Mouse (Mus musculus): ENCODE data around the gene Stxbp1.

Stxbp1 gene

DNA sequence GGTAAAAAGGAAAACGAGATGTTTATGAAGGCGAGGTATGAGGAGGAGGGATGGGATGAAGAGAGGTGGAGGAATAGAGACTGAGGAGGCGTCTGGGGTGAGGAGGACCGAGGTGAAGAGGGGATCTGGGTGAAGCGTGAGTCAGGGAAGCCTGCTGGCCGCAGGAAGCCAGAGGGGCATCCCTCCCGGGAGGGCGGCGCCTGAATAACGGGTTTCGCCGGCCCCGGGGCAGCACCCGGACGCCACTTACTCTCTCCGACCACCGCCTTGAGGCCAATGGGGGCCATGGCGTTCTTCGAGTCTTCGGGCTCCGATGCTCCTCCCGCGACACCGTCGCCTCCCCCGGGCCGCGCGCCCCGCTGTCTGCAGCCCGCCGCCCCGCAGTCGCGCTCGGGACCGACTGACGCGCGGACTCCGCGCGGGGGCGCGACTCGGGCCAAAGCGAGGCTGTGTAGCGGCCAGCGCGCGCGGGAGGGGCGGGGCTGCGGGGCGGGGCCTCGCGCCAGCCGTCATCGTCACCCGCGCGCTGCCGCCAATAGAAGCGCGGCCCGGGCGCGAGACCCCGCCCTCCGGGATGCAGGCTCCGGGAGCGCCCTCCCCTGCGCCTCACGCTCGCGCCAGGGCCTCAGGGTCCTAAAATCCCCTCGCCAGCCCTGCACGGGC, at the start of gene Stxbp1:
Gene Stxbp1, minus strand, starts transcription at position 441 of the 663 bp plus-strand sequence.
- DNase-seq (ENCODE audit: low spot score in 2 of 2), result peak; percentile 84 to 89

DNA sequence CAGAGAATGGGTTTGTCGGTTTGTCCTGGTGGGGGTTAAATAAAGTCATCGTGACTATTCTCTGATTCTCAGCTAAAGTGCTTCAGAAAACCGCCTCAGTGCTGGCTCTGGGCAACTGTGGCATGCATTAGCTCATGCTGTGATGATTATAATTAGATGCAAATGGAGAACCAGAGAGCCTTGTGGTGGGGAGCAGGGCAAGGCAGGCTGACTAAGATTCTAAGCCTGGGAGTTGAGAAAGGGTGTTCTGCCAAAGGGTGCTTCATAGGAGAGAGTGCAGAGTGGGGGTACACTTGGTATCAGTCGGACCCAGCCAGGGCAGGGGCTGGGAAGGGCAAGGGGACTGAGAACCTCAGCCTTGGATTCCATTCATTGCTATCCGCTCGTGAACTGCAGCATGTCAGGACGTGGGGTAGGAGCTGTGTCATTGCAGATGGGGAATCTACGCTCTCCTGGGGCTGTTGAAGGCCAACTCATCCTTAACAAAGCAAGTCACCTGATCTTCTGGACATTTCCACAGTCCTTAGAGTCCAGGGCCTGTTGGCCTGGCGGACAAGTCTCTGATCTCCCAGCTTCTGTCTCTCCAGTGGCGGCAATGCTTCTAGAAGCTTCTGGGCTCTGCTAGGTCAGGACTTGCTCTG, 49.6 kb upstream of the Stxbp1 start:
- no peak for DNase-seq (ENCODE audit: low spot score in 2 of 2)

GRCm38 (mm10) chr2:32895606-32896106, 48.6 kb upstream of the Stxbp1 start:
- no peak for DNase-seq (ENCODE audit: low spot score in 2 of 2)

GRCm38 (mm10) chr2:32894097-32894496, 47.1 kb upstream of the Stxbp1 start:
- no peak for DNase-seq (ENCODE audit: low spot score in 2 of 2)

- DNase-seq (ENCODE audit: low spot score in 2 of 2), result no peak
Observed at GRCm38 (mm10) chr2:32892490-32892889, 45.4 kb upstream of the Stxbp1 start.

DNA sequence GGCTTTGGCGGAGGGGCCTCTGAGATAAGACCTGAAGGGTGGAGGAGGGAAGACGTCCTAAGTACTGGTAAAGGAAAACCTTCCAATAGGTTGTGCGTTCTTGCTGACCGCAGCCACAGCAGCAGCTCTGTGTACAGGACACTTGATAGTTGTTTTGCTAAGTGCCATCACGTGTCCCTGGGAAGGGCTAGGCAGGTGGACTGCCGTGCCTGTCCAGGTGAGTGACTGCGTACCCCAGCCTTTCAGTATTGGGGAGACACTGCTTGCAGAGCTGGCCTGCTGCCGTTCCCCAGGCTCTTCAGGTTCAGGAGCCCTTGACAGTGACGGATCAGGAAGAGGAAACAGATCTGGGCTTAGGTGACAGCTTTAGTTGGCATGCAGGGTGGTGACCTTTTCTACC, 44.2 kb upstream of the Stxbp1 start:
- no peak for DNase-seq (ENCODE audit: low spot score in 2 of 2)

DNA sequence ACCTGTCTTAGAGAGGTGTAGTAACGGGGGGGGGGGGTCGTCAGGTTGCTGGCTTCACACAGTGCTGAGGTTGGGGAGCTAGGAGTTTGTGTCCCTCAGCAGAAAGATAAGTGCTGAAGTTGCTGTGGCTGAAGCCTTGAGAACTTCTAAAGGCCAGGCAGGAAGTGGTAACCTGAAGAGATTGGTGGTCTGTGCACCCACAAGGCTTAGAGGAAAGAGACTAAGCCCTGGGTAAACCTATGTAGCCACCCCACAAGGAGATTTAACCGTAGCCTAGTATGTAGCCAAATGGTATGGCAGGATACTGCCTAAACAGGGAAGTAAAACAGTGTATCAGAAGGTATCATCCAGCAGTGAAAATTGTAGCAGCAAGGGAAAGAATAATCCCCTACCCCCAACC, 43.2 kb upstream of the Stxbp1 start:
- DNase-seq (ENCODE audit: low spot score in 2 of 2), result no peak

- DNase-seq (ENCODE audit: low spot score in 2 of 2), result no peak
Observed at GRCm38 (mm10) chr2:32888551-32888950, 41.5 kb upstream of the Stxbp1 start.

GRCm38 (mm10) chr2:32888029-32888428, 41.0 kb upstream of the Stxbp1 start:
- no peak for DNase-seq (ENCODE audit: low spot score in 2 of 2)

GRCm38 (mm10) chr2:32884745-32885144, 37.7 kb upstream of the Stxbp1 start:
- no peak for DNase-seq (ENCODE audit: low spot score in 2 of 2)

GRCm38 (mm10) chr2:32882283-32883043, 35.4 kb upstream of the Stxbp1 start:
- no peak for DNase-seq (ENCODE audit: low spot score in 2 of 2)

- no peak for DNase-seq (ENCODE audit: low spot score in 2 of 2)
Observed at GRCm38 (mm10) chr2:32881723-32882122, 34.7 kb upstream of the Stxbp1 start.

DNA sequence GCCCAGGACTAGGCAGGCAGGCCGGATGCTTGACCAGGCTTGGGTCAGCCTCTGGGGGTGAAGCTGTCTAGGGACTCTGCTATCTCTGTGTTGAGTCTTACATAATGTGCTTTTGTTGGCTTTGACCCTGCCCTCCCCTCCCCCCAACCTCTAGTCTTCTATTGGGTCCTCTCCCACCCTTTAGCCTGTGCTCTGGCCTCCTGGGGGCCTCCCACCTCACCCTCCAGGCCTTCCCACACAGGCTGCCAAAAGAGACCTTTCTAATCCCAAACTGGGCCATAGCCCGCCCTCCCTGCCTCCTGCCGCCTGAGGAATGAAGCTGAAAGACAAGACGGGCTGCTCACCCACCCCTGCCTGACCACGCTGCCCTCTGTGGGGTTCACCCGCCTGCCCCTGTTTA, 34.0 kb upstream of the Stxbp1 start:
- DNase-seq (ENCODE audit: low spot score in 2 of 2), result no peak

DNA sequence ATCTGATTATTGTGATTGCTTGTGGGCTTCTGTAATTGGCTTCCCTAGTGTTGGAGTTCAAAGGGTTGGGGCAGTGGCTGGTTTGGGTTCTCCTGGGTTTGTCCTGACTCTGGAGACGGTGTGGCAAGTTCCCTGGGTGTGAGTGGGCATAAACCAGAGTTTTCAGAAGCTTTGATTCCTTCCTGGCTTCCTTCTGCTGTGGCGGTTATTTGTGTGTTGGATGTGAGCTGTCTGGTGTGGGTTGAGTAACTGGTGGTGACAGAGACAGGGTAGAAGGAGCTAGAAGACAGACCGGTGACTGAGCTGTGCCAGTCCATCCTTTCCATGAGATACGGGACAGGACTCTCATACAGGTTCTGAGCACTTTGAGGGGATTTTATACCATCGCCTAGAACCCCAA, 32.5 kb upstream of the Stxbp1 start:
- DNase-seq (ENCODE audit: low spot score in 2 of 2), result no peak

DNA sequence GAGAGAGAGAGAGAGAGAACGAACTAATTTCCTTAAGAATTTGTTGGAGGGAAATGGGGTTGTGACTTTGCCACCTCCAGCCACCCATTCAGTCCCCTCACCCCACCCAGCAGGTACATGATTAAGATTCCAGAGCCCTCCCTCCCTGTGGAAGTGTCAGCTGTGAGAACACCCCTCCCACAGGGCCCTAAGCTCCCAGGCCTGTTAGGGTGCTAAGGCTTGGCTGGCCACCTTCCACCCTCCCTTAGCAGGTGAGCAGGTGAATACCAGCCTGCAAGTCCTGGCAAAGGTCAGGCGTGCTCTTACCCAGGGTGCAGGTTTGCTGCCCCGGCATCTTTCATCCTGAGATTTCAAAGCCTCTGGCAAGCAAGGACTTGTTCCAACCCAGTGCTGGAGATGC, 31.4 kb upstream of the Stxbp1 start:
- DNase-seq (ENCODE audit: low spot score in 2 of 2), result no peak

DNA sequence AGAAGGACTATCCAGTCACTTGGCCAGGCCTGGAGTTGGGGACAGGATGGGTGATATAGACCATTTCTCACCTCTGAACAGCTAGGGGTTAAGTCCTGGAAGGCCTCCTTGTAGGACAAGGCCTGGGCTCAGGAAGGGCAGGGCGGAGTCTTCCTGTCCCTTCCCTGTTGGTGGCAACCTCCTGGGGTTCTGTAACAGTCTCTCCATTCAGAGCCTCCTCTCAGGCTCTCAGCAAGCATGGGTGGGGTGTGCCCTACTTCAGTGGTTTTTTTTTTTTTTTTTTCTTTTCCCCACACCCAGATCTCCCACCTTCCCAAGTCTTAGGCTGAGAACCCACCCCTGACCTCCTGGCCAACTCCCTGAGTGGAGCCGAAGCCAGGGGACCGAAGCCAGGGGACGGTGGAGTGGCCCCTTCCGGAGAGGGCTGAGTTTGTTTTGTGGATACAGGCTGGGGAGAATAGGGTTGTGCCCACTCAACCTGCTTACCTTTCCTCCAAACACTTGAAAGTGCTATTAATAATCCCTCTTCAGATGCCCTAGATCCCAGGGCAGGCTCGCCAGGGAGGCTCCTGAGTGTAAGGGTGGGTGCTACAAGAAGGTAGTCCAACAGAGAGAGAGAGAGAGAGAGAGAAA, 30.8 kb upstream of the Stxbp1 start:
- DNase-seq (ENCODE audit: low spot score in 2 of 2), result no peak

DNA sequence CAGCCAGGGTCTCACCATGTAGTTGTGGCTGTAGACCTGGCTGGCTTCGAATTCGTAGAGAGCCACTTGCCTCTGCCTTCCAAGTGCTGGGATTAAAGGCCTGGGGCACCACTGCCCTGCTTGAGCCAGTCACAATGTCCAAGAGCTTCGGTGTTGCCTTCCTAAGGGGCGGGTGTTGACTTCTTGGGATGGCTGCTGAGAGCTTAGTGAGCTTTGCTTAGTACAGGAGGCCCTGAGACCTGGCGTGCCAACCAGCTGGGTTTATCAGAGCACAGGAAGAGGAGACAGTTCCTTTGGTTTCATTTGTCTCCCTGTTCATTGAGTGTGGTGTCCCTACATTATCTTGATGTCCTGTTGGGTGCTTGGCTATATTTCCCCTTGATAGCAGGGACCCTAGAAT, 30.3 kb upstream of the Stxbp1 start:
- DNase-seq (ENCODE audit: low spot score in 2 of 2), result no peak

DNA sequence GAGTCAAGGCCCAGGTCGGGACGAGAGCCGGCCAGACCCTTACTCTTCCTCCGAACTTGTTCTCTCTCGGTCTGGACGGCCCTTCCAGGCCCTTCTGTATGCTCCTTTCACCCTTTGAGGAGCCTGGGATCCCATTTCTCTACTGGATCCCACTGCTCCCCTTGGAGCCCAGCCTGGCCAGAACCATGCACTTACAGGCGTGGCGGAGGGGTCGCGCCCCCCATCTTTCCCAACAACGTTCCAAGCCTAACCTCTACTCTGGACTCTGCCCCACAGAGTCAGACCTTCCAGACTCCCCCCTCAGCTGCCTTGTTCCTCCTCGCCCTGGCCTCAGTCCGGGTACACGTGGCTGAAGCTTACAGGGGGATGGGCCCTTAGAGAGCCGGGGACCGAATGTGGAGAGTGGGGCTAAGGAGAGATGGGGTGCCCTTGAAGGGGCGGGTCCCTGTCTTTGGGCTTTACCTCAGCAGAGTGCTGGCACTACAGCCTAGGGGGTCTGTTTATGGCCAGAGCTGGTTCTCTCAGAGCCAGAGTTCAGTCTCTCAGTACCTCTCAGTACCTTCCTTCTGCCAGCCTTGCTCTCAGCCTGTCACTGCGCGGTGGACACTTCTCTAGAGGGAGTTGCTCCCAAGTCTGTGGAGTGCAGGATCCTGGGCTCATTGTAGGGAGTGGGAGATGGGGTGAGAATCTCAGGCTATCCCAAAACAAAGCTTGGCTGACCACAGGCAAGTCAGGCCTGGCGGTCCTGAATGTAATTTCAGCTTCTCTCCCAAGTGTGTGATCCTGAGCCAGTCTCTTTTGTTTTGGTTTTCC, 29.7 kb upstream of the Stxbp1 start:
- DNase-seq (ENCODE audit: low spot score in 2 of 2), result no peak

DNA sequence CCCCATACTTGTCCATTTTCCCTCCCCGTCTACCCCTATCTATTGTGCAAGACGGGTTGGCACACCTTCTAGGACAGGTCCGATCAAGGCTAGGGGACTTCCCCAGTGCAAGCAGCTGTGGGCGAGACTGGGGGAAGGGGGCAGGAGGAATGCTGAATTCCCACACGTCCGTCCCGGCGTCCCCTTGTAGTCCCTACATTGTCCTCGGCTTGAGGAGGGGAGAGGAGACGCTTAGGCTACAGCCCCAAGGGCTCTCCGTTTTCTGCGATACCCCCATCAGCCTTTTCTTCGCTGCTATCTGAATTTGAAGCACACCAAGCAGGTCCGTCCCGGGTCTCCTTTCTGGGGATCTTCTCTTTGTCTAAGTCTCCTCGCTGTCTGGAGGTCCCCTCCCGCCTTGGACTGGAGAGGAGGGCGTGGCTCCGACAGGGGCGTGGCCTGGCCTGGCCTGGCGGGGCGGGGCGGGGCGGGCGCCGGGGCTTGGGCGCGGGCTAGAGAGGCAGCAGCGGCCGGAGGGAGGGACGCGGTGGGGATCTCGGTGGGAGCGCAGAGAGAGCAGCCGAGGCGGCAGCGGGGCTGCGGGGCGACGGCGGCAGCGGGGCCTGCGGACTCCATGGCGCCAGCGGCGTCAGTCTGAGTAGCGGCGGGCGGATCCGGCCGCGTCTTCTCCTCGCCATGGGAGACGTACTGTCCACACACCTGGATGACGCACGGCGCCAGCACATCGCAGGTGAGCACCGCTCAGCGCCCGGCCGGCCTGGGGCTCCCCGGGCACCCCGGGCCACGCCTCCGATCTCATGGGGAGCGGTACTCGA, 28.8 kb upstream of the Stxbp1 start, which contains the start of gene Fam129b:
Gene Fam129b, plus strand, starts transcription at position 440 of the 815 bp plus-strand sequence.
- DNase-seq (ENCODE audit: low spot score in 2 of 2), result peak; percentile 54 to 75

GRCm38 (mm10) chr2:32874951-32875674, 28.1 kb upstream of the Stxbp1 start:
- DNase-seq (ENCODE audit: low spot score in 2 of 2), result no peak

All from frontal cortex, postnatal 10 days (tissue).